Mouse (Mus musculus) heart, adult 2 months (tissue): ENCODE measurements at regions not wholly inside any gene's neighbourhood (a gene's known extent, or its start where the extent isn't known, plus 50 kb on each side); places are given as distances from the start of the nearest gene placed in this dataset.

Source experiments
- CTCF ChIP-seq: fragments of 200-600 bp; IDR thresholded peaks from 2 replicates; pipeline ENCODE4 v1.8.1; 2022; ENCODE audit warnings: antibody characterized with exemption, mild to moderate bottlenecking, moderate library complexity
- EP300 ChIP-seq: fragments of 200-500 bp; IDR thresholded peaks from 2 replicates; pipeline ENCODE4 v1.6.1; 2011; ENCODE audit warnings: low read depth, low read length, control low read depth; ENCODE audit not compliant: insufficient read depth
- POLR2A ChIP-seq: fragments of 200-500 bp; IDR thresholded peaks from 2 replicates; pipeline ENCODE4 v1.6.1; 2011; ENCODE audit warnings: mild to moderate bottlenecking, low read depth, low read length, control low read depth; ENCODE audit not compliant: insufficient read depth

GRCm38 (mm10) chr2:147247981-147248514, 54.0 kb upstream of the Nkx2-2 start:
- TF ChIP-seq EP300 = no peak
- no peak for TF ChIP-seq CTCF
- no peak for TF ChIP-seq POLR2A
